Mouse (Mus musculus) embryonic facial prominence, embryonic 14.5 days (tissue): Measurements from ENCODE around the gene Nccrp1. TPM values are rescaled to one million over a fixed set of nuclear protein-coding genes. Genes with fewer than 3 reads are reported as not detected.

ENCODE experiments used
- ATAC-seq: fragments of 200-750 bp; cut with Nextera tagmentation; 2 replicates; pipeline ENCODE4 v1.8.0; 2017; ENCODE audit warnings: low read depth, moderate number of reproducible peaks, moderate TSS enrichment
- DNase-seq: peaks from one replicate; pipeline ENCODE4 v3.0.0-alpha.2; 2015; ENCODE audit warnings: low spot score
- H3K27ac ChIP-seq: fragments of 300-500 bp; sonication (generic); replicated peaks from 2 replicates; pipeline ENCODE4 v1.5.1; 2014; ENCODE audit warnings: low read depth, mild to moderate bottlenecking, low read length, moderate library complexity
- H3K27me3 ChIP-seq: fragments of 300-500 bp; sonication (generic); replicated peaks from 2 replicates; pipeline ENCODE4 v1.6.1; 2014; ENCODE audit warnings: low read length; ENCODE audit not compliant: control insufficient read depth, insufficient read depth
- H3K36me3 ChIP-seq: fragments of 300-500 bp; sonication (generic); 2 replicates; pipeline ENCODE4 v1.6.1; 2014; ENCODE audit warnings: low read length, mixed read lengths; ENCODE audit not compliant: control insufficient read depth, insufficient read depth
- H3K4me1 ChIP-seq: fragments of 300-500 bp; sonication (generic); 2 replicates; pipeline ENCODE4 v1.6.1; 2014; ENCODE audit warnings: antibody characterized with exemption, low read length; ENCODE audit not compliant: control insufficient read depth, insufficient read depth
- H3K4me2 ChIP-seq: fragments of 300-500 bp; sonication (generic); 2 replicates; pipeline ENCODE4 v1.6.1; 2014; ENCODE audit warnings: low read depth, mild to moderate bottlenecking, low read length, moderate library complexity, mixed read lengths
- H3K4me3 ChIP-seq: fragments of 300-500 bp; sonication (generic); 2 replicates; pipeline ENCODE4 v1.5.1; 2014; ENCODE audit warnings: low read depth, mild to moderate bottlenecking, low read length
- H3K9ac ChIP-seq: fragments of 300-500 bp; sonication (generic); 2 replicates; pipeline ENCODE4 v1.6.1; 2014; ENCODE audit warnings: low read depth, mild to moderate bottlenecking, low read length, moderate library complexity, mixed read lengths
- H3K9me3 ChIP-seq: fragments of 300-500 bp; sonication (generic); 2 replicates; pipeline ENCODE4 v1.6.1; 2016; ENCODE audit warnings: low read length; ENCODE audit not compliant: control insufficient read depth
- WGBS: fragments of 180-500 bp; shearing (Covaris S2); extraction: QIAGEN DNeasy Blood & Tissue Kit; methylation state at CpG from one replicate; pipeline ENCODE4 v1.1.7; 2014; 5-methylcytosine and 5-hydroxymethylcytosine counted together
- polyA plus RNA-seq: library from polyadenylated mRNA; unstranded; fragments of >200 nt; fragmentation: Nextera tagmentation; extraction: Ambion mirVana; gene quantifications from 2 replicates; pipeline ENCODE4 v1.2.1, GENCODE M21; 2014

Nccrp1 gene
- polyA plus RNA-seq, 1 experiment from 2014 or later, result 0.43 TPM

- 89% methylated on average over 13 of the region's 13 CpGs for WGBS
- Histone ChIP-seq H3K9ac (no peak overlapping the region), H3K4me1 (no peaks in the 10 kb centered on the region), H3K4me3 (no peak overlapping the region), H3K27me3 (no peaks in the 10 kb centered on the region), H3K27ac (no peak overlapping the region), H3K4me2 (no peak overlapping the region), H3K36me3 (peaks cover 91% of the 10 kb centered on the region), H3K9me3 (no peaks in the 10 kb centered on the region)
- ATAC-seq (no peak), DNase-seq (no peak)
Observed at GRCm38 (mm10) chr7:28562371-28562770, 15.3 kb upstream of the Nccrp1 start.

- Histone ChIP-seq H3K9me3 (no peaks in the 10 kb centered on the region), H3K9ac (no peak overlapping the region), H3K27me3 (no peaks in the 10 kb centered on the region), H3K36me3 (peaks cover 87% of the 10 kb centered on the region), H3K4me3 (no peak overlapping the region), H3K4me2 (no peak overlapping the region), H3K27ac (no peak overlapping the region), H3K4me1 (no peaks in the 10 kb centered on the region)
- no peak for ATAC-seq
- no peak for DNase-seq
- 94% methylated on average over 11 of the region's 11 CpGs for WGBS
Observed at GRCm38 (mm10) chr7:28561967-28562366, 14.9 kb upstream of the Nccrp1 start.

- Histone ChIP-seq H3K4me2 (no peak overlapping the region), H3K27me3 (no peaks in the 10 kb centered on the region), H3K27ac (no peak overlapping the region), H3K9ac (no peak overlapping the region), H3K4me1 (no peaks in the 10 kb centered on the region), H3K36me3 (peaks cover 77% of the 10 kb centered on the region), H3K9me3 (no peaks in the 10 kb centered on the region), H3K4me3 (no peak overlapping the region)
- no peak for ATAC-seq
- WGBS, result 86% methylated on average over 10 of the region's 10 CpGs
- no peak for DNase-seq
Observed at GRCm38 (mm10) chr7:28560856-28561255, 13.8 kb upstream of the Nccrp1 start.

- Histone ChIP-seq H3K27ac (no peak overlapping the region; the same call in 1 of the 2 replicates), H3K9me3 (no peaks in the 10 kb centered on the region)
- peak; percentile 59 for DNase-seq
Observed at GRCm38 (mm10) chr7:28558486-28558885, 11.4 kb upstream of the Nccrp1 start.

GRCm38 (mm10) chr7:28557708-28558107 lies 10.7 kb upstream of the Nccrp1 start:
- ATAC-seq (peak; percentile 75; the same call in 1 of the 2 replicates), DNase-seq (peak; percentile 76)
- Histone ChIP-seq H3K27me3 (no peaks in the 10 kb centered on the region), H3K9ac (no peak overlapping the region), H3K9me3 (no peaks in the 10 kb centered on the region), H3K36me3 (peaks cover 46% of the 10 kb centered on the region), H3K4me1 (no peaks in the 10 kb centered on the region), H3K4me3 (no peak overlapping the region), H3K27ac (no peak overlapping the region), H3K4me2 (no peak overlapping the region)
- WGBS, result 74% methylated on average over 6 of the region's 6 CpGs

More at GRCm38 (mm10) chr7:28558486-28558885, 11.4 kb upstream of the Nccrp1 start:
- Histone ChIP-seq H3K9ac (no peak overlapping the region), H3K4me3 (no peak overlapping the region), H3K36me3 (peaks cover 53% of the 10 kb centered on the region), H3K4me1 (no peaks in the 10 kb centered on the region), H3K4me2 (no peak overlapping the region), H3K27me3 (no peaks in the 10 kb centered on the region)
- ATAC-seq, result no peak
- 43% methylated on average over 4 of the region's 4 CpGs for WGBS

GRCm38 (mm10) chr7:28557069-28557468 lies 10.0 kb upstream of the Nccrp1 start:
- Histone ChIP-seq H3K36me3 (peaks cover 39% of the 10 kb centered on the region), H3K4me2 (no peak overlapping the region), H3K27ac (no peak overlapping the region), H3K27me3 (no peaks in the 10 kb centered on the region), H3K9ac (no peak overlapping the region), H3K4me3 (no peak overlapping the region), H3K4me1 (no peaks in the 10 kb centered on the region), H3K9me3 (no peaks in the 10 kb centered on the region)
- 70% methylated on average over 5 of the region's 5 CpGs for WGBS
- DNase-seq, result no peak
- ATAC-seq, result no peak

GRCm38 (mm10) chr7:28555939-28556535 lies 9.0 kb upstream of the Nccrp1 start:
- no peak overlapping the region for H3K9ac ChIP-seq
- 19% methylated on average over 5 of the region's 5 CpGs for WGBS

GRCm38 (mm10) chr7:28553076-28553475 lies 6.0 kb upstream of the Nccrp1 start:
- Histone ChIP-seq H3K4me1 (no peaks in the 10 kb centered on the region), H3K27ac (no peak overlapping the region), H3K9me3 (no peaks in the 10 kb centered on the region), H3K9ac (no peak overlapping the region), H3K4me2 (no peak overlapping the region), H3K27me3 (peaks cover 3% of the 10 kb centered on the region), H3K4me3 (no peak overlapping the region), H3K36me3 (peaks cover 4% of the 10 kb centered on the region; the same call in 1 of the 2 replicates)
- 90% methylated on average over 6 of the region's 6 CpGs for WGBS
- ATAC-seq (no peak), DNase-seq (no peak)

More at GRCm38 (mm10) chr7:28555939-28556535, 9.0 kb upstream of the Nccrp1 start:
- no peak overlapping the region for H3K27ac ChIP-seq
- ATAC-seq (no peak), DNase-seq (peak; percentile 22)
- H3K4me3 ChIP-seq, result no peak overlapping the region
- H3K36me3 ChIP-seq, result peaks cover 29% of the 10 kb centered on the region
- no peaks in the 10 kb centered on the region for H3K4me1 ChIP-seq
- H3K27me3 ChIP-seq, result no peaks in the 10 kb centered on the region
- H3K9me3 ChIP-seq, result no peaks in the 10 kb centered on the region
- H3K4me2 ChIP-seq, result no peak overlapping the region

- Histone ChIP-seq H3K9me3 (no peaks in the 10 kb centered on the region), H3K27me3 (peaks cover 45% of the 10 kb centered on the region), H3K9ac (no peak overlapping the region), H3K4me1 (no peaks in the 10 kb centered on the region; the same call in 1 of the 2 replicates), H3K4me3 (no peak overlapping the region), H3K4me2 (no peak overlapping the region), H3K36me3 (no peaks in the 10 kb centered on the region), H3K27ac (no peak overlapping the region)
- 62% methylated on average over 7 of the region's 7 CpGs for WGBS
- ATAC-seq (no peak), DNase-seq (no peak)
Observed at GRCm38 (mm10) chr7:28547628-28548027, 574 bp upstream of the Nccrp1 start.
